Mouse (Mus musculus) left cerebral cortex, postnatal 36 days (tissue): ENCODE data around the gene Vps18. TPM values are rescaled to one million over a fixed set of nuclear protein-coding genes. Genes with fewer than 3 reads are reported as not detected.

Experiments used
- DNase-seq, 2 experiments: peaks; one replicate each; pipeline ENCODE4 v3.0.0; 2021 to 2022; ENCODE audit warnings: low spot score in 2 of 2, mixed read lengths in 1 of 2
- intact Hi-C: fragments of 180-260 bp; cut with DNase I; formaldehyde crosslinking; loops from one replicate; pipeline ENCODE4 v1.15.1; 2025
- total RNA-seq, 2 experiments: library from RNA; stranded (reverse); gene quantifications; 2 replicates each; pipeline ENCODE4 v1.2.3; 2021

Vps18 gene
- total RNA-seq, 2 experiments from 2014 or later: 47.7 to 50.1 TPM

- no peak for DNase-seq
- intact Hi-C loops: no loop called here
These were observed 25.4 kb downstream of the Vps18 start for GRCm38 (mm10) chr2:119313780-119314479.

GRCm38 (mm10) chr2:119314742-119315310 is 26.3 kb downstream of the Vps18 start:
- intact Hi-C loops: no loop called here
- no peak for DNase-seq

- no peak for DNase-seq
- intact Hi-C loops: no loop called here
These were observed 29.6 kb downstream of the Vps18 start for GRCm38 (mm10) chr2:119318043-119318710.

- no peak for DNase-seq
- intact Hi-C loops: no loop called here
These were observed 32.0 kb downstream of the Vps18 start for GRCm38 (mm10) chr2:119320571-119320970.

GRCm38 (mm10) chr2:119321771-119322586 is 33.4 kb downstream of the Vps18 start:
- intact Hi-C loops: no loop called here
- DNase-seq: no peak

- intact Hi-C loops: no loop called here
- peak; percentile 43 to 63 for DNase-seq
These were observed 34.2 kb downstream of the Vps18 start for GRCm38 (mm10) chr2:119322587-119323300.

GRCm38 (mm10) chr2:119323866-119324575 is 35.5 kb downstream of the Vps18 start:
- no peak for DNase-seq
- intact Hi-C loops: no loop called here

GRCm38 (mm10) chr2:119324576-119325318 is 36.2 kb downstream of the Vps18 start:
- intact Hi-C loops: loop anchor here (5.0 kb wide), 1 partner anchor 88 kb away; no protein-coding TSS in a partner anchor
- DNase-seq: no peak

- intact Hi-C loops: loop anchor here (5.0 kb wide), 1 partner anchor 87 kb away; no protein-coding TSS in a partner anchor
- DNase-seq: no peak
These were observed 37.1 kb downstream of the Vps18 start, which contains the start of gene Dll4 for GRCm38 (mm10) chr2:119325568-119326143. Gene Dll4 (plus strand): TSS chr2:119325784.

GRCm38 (mm10) chr2:119326161-119327101 is 37.9 kb downstream of the Vps18 start:
- intact Hi-C loops: loop anchor here (5.0 kb wide), 1 partner anchor 86 kb away; no protein-coding TSS in a partner anchor
- no peak for DNase-seq

GRCm38 (mm10) chr2:119327102-119327480 is 38.6 kb downstream of the Vps18 start:
- intact Hi-C loops: loop anchor here (5.0 kb wide), 1 partner anchor 85 kb away; no protein-coding TSS in a partner anchor
- no peak for DNase-seq

- intact Hi-C loops: loop anchor here (5.0 kb wide), 1 partner anchor 84 kb away; no protein-coding TSS in a partner anchor
These were observed 39.5 kb downstream of the Vps18 start for GRCm38 (mm10) chr2:119327942-119328526.

GRCm38 (mm10) chr2:119328546-119328945 is 40.0 kb downstream of the Vps18 start:
- no peak for DNase-seq
- intact Hi-C loops: loop anchor here (5.0 kb wide), 1 partner anchor 84 kb away; no protein-coding TSS in a partner anchor

More at GRCm38 (mm10) chr2:119327942-119328526, 39.5 kb downstream of the Vps18 start:
- no peak for DNase-seq

- DNase-seq: no peak
- intact Hi-C loops: loop anchor here (5.0 kb wide), 1 partner anchor 83 kb away; no protein-coding TSS in a partner anchor
These were observed 40.7 kb downstream of the Vps18 start for GRCm38 (mm10) chr2:119329123-119329817.

- intact Hi-C loops: no loop called here
- no peak for DNase-seq
These were observed 42.3 kb downstream of the Vps18 start for GRCm38 (mm10) chr2:119330795-119331194.
